Mouse (Mus musculus) kidney, adult 2 months (tissue): ENCODE data around the gene Erh.

ENCODE experiments used
- CTCF ChIP-seq: fragments of 200-500 bp; conservative IDR thresholded peaks from 2 replicates; pipeline ENCODE4 v1.5.1; 2011; ENCODE audit warnings: low read depth, mild to moderate bottlenecking, control low read depth, low read length, moderate library complexity, mixed read lengths; ENCODE audit not compliant: insufficient read depth, insufficient read length
- POLR2A ChIP-seq: fragments of 200-500 bp; IDR thresholded peaks from one replicate; pipeline ENCODE4 v1.6.1; 2011; ENCODE audit warnings: low read depth, low read length, control low read depth

DNA sequence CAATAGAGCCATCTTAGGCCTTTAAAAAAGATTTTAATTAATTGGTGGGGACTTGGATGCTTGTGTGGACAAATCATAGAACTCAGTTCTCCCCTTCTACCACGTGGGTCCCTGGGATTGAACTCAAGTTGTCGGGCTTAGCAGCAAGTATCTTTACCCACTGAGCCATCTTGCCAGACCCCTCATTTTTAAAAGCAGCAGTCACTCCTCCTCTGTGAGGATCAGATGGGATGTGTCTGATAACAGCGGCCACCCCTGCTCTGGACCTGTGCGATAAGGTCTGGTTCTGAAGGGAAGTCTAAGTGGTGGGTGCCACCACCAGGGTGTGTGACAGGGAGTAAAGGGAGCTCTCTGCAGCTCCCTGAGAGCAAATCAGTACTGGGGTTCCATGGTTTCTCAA is 48.6 kb downstream of the Erh start:
- TF ChIP-seq POLR2A, result no peak
- TF ChIP-seq CTCF, result no peak
